Mouse (Mus musculus) limb, embryonic 15.5 days (tissue): Measurements from ENCODE around the gene Pik3cd. TPM values are rescaled to one million over a fixed set of nuclear protein-coding genes. Genes with fewer than 3 reads are reported as not detected.
"Not testable (repeated sequence)": the region's sequence is repeated elsewhere in the genome, so short reads cannot be mapped to it uniquely, and the experiment has no call there.

ENCODE experiments used
- ATAC-seq: fragments of 200-750 bp; cut with Nextera tagmentation; 2 replicates; pipeline ENCODE4 v1.8.0; 2017; ENCODE audit warnings: low read depth, moderate TSS enrichment; ENCODE audit not compliant: insufficient number of reproducible peaks, low FRiP score, low TSS enrichment
- H3K27ac ChIP-seq: fragments of 300-500 bp; sonication (generic); 2 replicates; pipeline ENCODE4 v1.5.1; 2015; ENCODE audit warnings: moderate library complexity, mild to moderate bottlenecking, inconsistent platforms
- H3K27me3 ChIP-seq: fragments of 300-500 bp; sonication (generic); 2 replicates; pipeline ENCODE4 v1.6.1; 2015; ENCODE audit warnings: inconsistent platforms
- H3K36me3 ChIP-seq: fragments of 300-500 bp; sonication (generic); 2 replicates; pipeline ENCODE4 v1.6.1; 2015; ENCODE audit warnings: inconsistent platforms
- H3K4me1 ChIP-seq: fragments of 300-500 bp; sonication (generic); 2 replicates; pipeline ENCODE4 v1.6.1; 2015; ENCODE audit warnings: inconsistent platforms
- H3K4me2 ChIP-seq: fragments of 300-500 bp; sonication (generic); 2 replicates; pipeline ENCODE4 v1.6.1; 2015; ENCODE audit warnings: mild to moderate bottlenecking, inconsistent platforms
- H3K4me3 ChIP-seq: fragments of 300-500 bp; sonication (generic); 2 replicates; pipeline ENCODE4 v1.5.1; 2015; ENCODE audit warnings: mild to moderate bottlenecking, inconsistent platforms
- H3K9ac ChIP-seq: fragments of 300-500 bp; sonication (generic); 2 replicates; pipeline ENCODE4 v1.6.1; 2015; ENCODE audit warnings: inconsistent platforms
- H3K9me3 ChIP-seq: fragments of 300-500 bp; sonication (generic); 2 replicates; pipeline ENCODE4 v1.6.1; 2016; ENCODE audit warnings: inconsistent platforms
- WGBS: fragments of 180-500 bp; shearing (Covaris S2); methylation state at CpG from one replicate; pipeline ENCODE4 v1.1.7; 2015; 5-methylcytosine and 5-hydroxymethylcytosine counted together
- polyA plus RNA-seq: library from polyadenylated mRNA; unstranded; fragments of >200 nt; fragmentation: Nextera tagmentation; extraction: Ambion mirVana; gene quantifications from 2 replicates; pipeline ENCODE4 v1.2.1, GENCODE M21; 2015

The Pik3cd gene
- polyA plus RNA-seq = 4.1 and 5.1 TPM in 2 replicates

DNA sequence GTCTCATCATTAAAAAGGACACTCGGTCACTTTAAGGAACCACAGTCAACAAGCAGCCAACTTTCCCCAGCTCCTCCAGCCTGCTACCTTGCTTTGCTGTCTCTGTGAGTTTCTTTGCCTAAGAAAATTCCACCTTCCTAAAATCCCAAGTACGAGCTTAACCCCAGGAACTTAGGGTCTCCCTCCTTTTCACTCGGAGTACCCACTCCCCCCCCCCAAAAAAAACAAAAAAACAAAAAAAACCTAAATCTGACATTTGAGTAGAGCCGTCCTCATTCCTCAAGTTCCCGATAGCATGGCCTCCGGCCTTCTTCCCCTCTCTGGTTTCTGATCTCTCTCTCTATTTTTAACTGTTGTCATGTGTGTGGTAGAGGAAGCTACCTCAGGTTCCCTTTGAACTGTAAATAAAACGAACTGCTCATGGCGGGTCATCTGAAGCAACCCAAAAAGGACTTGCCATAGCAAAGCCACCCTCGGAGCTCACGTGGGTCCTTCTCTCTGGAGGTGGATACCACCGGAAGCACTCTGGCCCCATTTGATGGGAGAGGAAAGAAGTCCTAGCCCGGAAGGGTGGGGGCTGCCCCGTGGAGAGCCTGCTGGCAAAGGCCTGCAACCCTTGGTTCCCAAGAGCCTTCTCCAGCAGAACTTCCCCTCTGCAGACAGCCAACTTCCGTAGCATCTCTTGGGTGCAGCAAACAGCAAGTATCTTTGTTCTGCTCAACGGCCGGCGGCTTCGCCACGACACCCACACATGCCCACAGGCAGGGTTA, at the start of gene Pik3cd:
Gene Pik3cd, minus strand, starts transcription at position 362 of the 770 bp plus-strand sequence.
- Histone ChIP-seq H3K4me1 (peaks cover 10% of the 10 kb centered on the region), H3K27me3 (peaks cover 15% of the 10 kb centered on the region), H3K9me3 (no peaks in the 10 kb centered on the region), H3K27ac (no peak within 1 kb of the TSS), H3K36me3 (no peaks in the 10 kb centered on the region), H3K4me3 (no peak within 1 kb of the TSS), H3K4me2 (no peak within 1 kb of the TSS), H3K9ac (no peak within 1 kb of the TSS)
- ATAC-seq = no peak
- WGBS = 60% methylated on average over 19 of the region's 19 CpGs

GRCm38 (mm10) chr4:149750671-149751070, 48.3 kb upstream of the Pik3cd start:
- no peak overlapping the region for H3K9ac ChIP-seq
- H3K4me2 ChIP-seq = no peak overlapping the region
- no peak overlapping the region for H3K4me3 ChIP-seq
- no peaks in the 10 kb centered on the region for H3K9me3 ChIP-seq
- peaks cover 3% of the 10 kb centered on the region; the same call in 1 of the 2 replicates for H3K4me1 ChIP-seq
- no peaks in the 10 kb centered on the region for H3K27me3 ChIP-seq
- ATAC-seq = no peak
- WGBS = 54% methylated on average over 5 of the region's 5 CpGs
- H3K36me3 ChIP-seq = peaks cover 4% of the 10 kb centered on the region; the same call in 1 of the 2 replicates
- no peak overlapping the region for H3K27ac ChIP-seq

- 93% methylated on average over 3 of the region's 3 CpGs for WGBS
- H3K4me1 ChIP-seq, H3K27ac ChIP-seq: not testable (repeated sequence)
Measured at GRCm38 (mm10) chr4:149749663-149750015, 47.3 kb upstream of the Pik3cd start.

GRCm38 (mm10) chr4:149749003-149749662, 46.8 kb upstream of the Pik3cd start:
- H3K4me1 ChIP-seq = peaks cover 3% of the 10 kb centered on the region; the same call in 1 of the 2 replicates
- H3K36me3 ChIP-seq = peaks cover 8% of the 10 kb centered on the region
- no peaks in the 10 kb centered on the region for H3K27me3 ChIP-seq
- H3K4me3 ChIP-seq = no peak overlapping the region
- WGBS = 87% methylated on average over 18 of the region's 18 CpGs
- no peaks in the 10 kb centered on the region for H3K9me3 ChIP-seq
- no peak for ATAC-seq
- H3K9ac ChIP-seq = no peak overlapping the region
- H3K27ac ChIP-seq = no peak overlapping the region
- H3K4me2 ChIP-seq = no peak overlapping the region

More at GRCm38 (mm10) chr4:149749663-149750015, 47.3 kb upstream of the Pik3cd start:
- not testable (repeated sequence) for H3K9me3 ChIP-seq, H3K36me3 ChIP-seq, H3K4me3 ChIP-seq, H3K27me3 ChIP-seq, ATAC-seq, H3K9ac ChIP-seq, H3K4me2 ChIP-seq

DNA sequence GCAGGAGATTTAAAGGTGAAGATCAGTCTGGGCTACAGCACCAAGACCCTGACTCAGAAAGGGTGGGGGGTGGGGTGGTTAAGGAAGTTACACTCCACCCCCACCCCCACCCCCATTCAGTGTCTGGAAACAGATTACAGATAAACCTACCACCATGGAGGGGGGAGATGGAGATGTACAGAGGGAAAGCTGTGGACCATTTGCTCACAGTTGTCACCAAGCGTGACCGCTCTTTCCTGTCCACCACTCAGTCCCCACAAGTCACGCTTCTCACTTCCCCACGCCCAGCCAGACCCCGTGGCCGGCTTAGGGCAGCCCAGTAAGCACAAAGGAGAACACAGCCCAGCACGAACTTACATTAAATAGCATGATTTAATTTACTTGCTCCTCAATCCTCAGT, 41.7 kb upstream of the Pik3cd start:
- ATAC-seq = no peak
- Histone ChIP-seq H3K36me3 (peaks cover 24% of the 10 kb centered on the region), H3K9me3 (no peaks in the 10 kb centered on the region), H3K4me3 (no peak overlapping the region), H3K27me3 (no peaks in the 10 kb centered on the region), H3K4me1 (no peaks in the 10 kb centered on the region), H3K27ac (no peak overlapping the region), H3K9ac (no peak overlapping the region), H3K4me2 (no peak overlapping the region)
- 93% methylated on average over 7 of the region's 7 CpGs for WGBS

DNA sequence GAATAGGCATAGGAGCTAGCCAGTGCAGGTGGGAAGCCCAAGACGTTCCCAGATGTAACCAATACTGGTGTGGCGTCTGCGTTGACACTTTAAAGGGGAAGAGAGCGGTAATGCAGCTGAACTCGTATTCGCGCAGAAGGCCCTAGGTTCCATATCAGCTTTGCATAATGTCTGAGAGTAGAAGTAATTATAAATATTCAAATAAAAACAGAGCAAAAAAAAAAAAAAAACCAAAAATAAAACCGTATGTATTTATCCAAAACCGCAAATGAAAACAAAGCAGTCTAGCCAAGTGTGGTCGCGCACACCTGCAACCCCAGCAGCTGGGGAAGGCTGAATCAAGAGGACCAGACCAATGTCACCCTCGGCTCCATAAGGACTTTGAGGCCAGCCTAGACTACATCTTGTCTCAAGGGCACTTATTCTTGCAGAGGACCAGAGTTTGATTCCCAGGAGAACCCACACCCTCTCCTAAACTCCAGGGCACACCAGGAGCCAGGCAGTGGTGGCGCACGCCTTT, 39.7 kb upstream of the Pik3cd start:
- Histone ChIP-seq H3K36me3 (peaks cover 20% of the 10 kb centered on the region), H3K4me2 (no peak overlapping the region), H3K27ac (no peak overlapping the region), H3K27me3 (no peaks in the 10 kb centered on the region), H3K4me1 (peaks cover 10% of the 10 kb centered on the region), H3K9ac (no peak overlapping the region), H3K4me3 (no peak overlapping the region), H3K9me3 (no peaks in the 10 kb centered on the region)
- ATAC-seq = no peak
- WGBS = 93% methylated on average over 14 of the region's 14 CpGs

GRCm38 (mm10) chr4:149740301-149740700, 37.9 kb upstream of the Pik3cd start:
- Histone ChIP-seq H3K27ac (no peak overlapping the region), H3K4me2 (no peak overlapping the region), H3K9me3 (no peaks in the 10 kb centered on the region), H3K4me3 (no peak overlapping the region), H3K27me3 (no peaks in the 10 kb centered on the region), H3K36me3 (peaks cover 20% of the 10 kb centered on the region), H3K9ac (no peak overlapping the region), H3K4me1 (peaks cover 27% of the 10 kb centered on the region)
- WGBS = 78% methylated on average over 7 of the region's 7 CpGs
- ATAC-seq = no peak

GRCm38 (mm10) chr4:149739478-149739877, 37.1 kb upstream of the Pik3cd start:
- Histone ChIP-seq H3K4me3 (no peak overlapping the region), H3K9ac (no peak overlapping the region), H3K27ac (no peak overlapping the region), H3K27me3 (no peaks in the 10 kb centered on the region), H3K9me3 (no peaks in the 10 kb centered on the region), H3K36me3 (peaks cover 17% of the 10 kb centered on the region), H3K4me1 (peaks cover 35% of the 10 kb centered on the region), H3K4me2 (no peak overlapping the region)
- ATAC-seq = no peak
- WGBS = 75% methylated on average over 5 of the region's 5 CpGs

- Histone ChIP-seq H3K9me3 (no peaks in the 10 kb centered on the region), H3K4me3 (peak within 1 kb of the TSS; percentile 81), H3K27me3 (no peaks in the 10 kb centered on the region), H3K27ac (peak within 1 kb of the TSS; percentile 73), H3K4me2 (peak within 1 kb of the TSS; percentile 85), H3K4me1 (peaks cover 54% of the 10 kb centered on the region), H3K9ac (peak within 1 kb of the TSS; percentile 74), H3K36me3 (peaks cover 4% of the 10 kb centered on the region)
- peak; percentile 86 for ATAC-seq
- under 1% methylated on average over 91 of the region's 97 CpGs for WGBS
Measured at GRCm38 (mm10) chr4:149737383-149738324, 35.3 kb upstream of the Pik3cd start, which contains the start of gene Tmem201. Gene Tmem201, minus strand, starts transcription at chr4:149738044.

DNA sequence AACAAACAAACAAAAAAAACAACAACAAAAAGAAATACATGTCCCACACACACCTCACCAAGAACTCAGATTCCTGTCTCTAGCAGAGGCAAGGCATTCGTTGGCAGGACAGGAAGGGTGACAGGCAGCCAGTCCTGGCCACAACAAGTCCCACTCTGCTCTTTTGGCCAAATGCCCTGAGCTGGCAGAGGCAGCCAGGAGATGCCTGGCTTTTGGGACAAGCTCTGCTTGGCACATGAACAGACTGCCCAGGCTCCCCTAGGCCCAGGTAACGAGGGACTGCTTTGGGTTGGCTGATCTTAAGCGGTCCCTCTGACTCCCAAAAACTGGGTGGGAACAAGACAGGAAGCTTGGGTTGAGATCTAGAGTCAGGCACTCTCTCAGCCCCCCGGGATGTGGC, 34.2 kb upstream of the Pik3cd start:
- WGBS = 25% methylated on average over 4 of the region's 4 CpGs
- Histone ChIP-seq H3K4me1 (peaks cover 59% of the 10 kb centered on the region), H3K27me3 (no peaks in the 10 kb centered on the region), H3K9me3 (no peaks in the 10 kb centered on the region), H3K27ac (no peak overlapping the region), H3K9ac (peak overlapping the region; percentile 74; the same call in 1 of the 2 replicates), H3K4me2 (peak overlapping the region; percentile 85), H3K36me3 (peaks cover 7% of the 10 kb centered on the region), H3K4me3 (peak overlapping the region; percentile 81)
- ATAC-seq = no peak

GRCm38 (mm10) chr4:149735624-149736250, 33.4 kb upstream of the Pik3cd start:
- 61% methylated on average over 5 of the region's 5 CpGs for WGBS
- Histone ChIP-seq H3K4me3 (no peak overlapping the region), H3K36me3 (peaks cover 12% of the 10 kb centered on the region), H3K9me3 (no peaks in the 10 kb centered on the region), H3K9ac (peak overlapping the region; percentile 7; the same call in 1 of the 2 replicates), H3K4me1 (peaks cover 59% of the 10 kb centered on the region), H3K4me2 (peak overlapping the region; percentile 85), H3K27ac (no peak overlapping the region), H3K27me3 (no peaks in the 10 kb centered on the region)
- no peak for ATAC-seq
